Mouse (Mus musculus): ENCODE data around the gene Rho.

The Rho gene

DNA sequence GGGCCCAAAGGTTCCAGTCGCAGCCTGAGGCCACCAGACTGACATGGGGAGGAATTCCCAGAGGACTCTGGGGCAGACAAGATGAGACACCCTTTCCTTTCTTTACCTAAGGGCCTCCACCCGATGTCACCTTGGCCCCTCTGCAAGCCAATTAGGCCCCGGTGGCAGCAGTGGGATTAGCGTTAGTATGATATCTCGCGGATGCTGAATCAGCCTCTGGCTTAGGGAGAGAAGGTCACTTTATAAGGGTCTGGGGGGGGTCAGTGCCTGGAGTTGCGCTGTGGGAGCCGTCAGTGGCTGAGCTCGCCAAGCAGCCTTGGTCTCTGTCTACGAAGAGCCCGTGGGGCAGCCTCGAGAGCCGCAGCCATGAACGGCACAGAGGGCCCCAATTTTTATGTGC lies at the start of gene Rho:
Rho (plus strand) TSS at position 110 of the 400 bp plus-strand sequence.
- no peak for DNase-seq (ENCODE audit: low spot score in 2 of 2)

DNA sequence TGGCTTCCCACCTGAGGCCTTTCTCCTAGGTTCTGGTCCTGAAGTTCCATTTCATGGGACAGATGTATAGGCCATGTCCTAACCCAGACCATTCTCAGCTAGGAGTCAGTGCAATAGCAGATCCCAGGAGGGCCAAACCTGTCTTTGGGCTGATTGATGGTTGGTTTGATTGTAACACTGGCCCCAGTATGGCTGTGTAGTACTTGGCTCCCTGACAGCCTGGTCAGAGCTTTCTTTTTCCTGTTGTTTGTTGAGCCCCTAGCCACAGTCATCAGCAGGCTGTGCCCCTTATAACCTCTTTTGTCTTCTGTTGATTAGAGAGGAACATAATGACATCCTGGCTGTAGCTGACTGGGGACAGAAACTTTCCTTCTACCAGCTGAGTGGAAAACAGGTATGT lies 47.5 kb upstream of the Rho start:
- no peak for DNase-seq (ENCODE audit: low spot score in 2 of 2)

DNA sequence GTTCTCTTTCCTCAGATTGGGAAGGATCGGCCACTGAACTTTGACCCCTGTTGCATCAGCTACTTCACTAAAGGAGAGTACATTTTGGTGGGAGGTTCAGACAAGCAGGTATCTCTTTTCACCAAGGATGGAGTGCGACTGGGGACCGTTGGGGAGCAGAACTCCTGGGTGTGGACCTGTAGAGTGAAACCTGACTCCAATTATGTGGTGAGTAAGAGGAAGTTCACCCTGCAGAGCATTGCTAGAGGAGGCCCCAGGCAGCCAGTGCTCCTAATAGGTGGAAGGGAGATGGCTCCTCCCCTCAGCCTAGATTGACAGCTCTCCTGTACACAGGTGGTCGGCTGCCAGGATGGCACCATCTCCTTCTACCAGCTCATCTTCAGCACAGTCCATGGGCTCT lies 44.7 kb upstream of the Rho start:
- no peak for DNase-seq (ENCODE audit: low spot score in 2 of 2)

DNA sequence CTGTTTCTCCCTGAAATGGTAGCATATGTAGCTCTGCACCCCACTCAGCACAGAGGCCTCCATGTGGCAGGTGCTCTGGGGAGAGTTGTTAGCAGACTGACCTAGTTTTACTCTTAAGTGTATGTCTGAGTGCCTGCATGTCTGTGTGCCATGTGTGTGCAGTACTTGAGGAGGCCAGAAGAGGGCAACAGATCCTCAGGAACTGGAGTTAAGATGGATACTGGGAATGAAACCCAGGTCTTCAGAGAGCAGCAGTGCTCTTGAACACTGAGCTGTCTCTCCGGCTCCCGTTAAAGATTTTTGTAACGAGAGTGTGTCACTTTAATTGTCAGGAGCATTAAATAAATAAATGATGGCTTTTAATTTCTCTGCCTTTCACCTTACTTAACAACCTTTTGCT lies 43.3 kb upstream of the Rho start:
- peak in 1 of 2 experiments; percentile 17 for DNase-seq (ENCODE audit: low spot score in 2 of 2)

DNA sequence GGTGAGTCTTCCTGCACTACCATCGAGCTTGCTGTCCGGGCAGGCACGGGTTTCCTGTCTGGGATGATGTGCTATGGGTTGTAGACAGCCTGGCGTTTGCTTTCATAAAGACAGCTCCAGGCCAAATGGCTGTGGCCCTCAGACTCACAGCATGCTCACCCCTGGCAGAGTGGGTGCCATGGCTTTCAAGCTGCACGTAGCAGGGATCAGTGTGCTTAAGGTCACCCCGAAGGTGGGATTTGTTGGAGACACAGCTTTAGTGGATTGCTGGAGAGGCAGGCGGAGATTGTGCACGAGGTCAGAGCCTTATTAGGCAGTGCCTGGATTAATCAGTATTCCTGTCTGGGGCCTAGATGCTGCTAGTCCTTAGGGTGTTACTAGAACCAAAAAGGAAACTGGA lies 40.9 kb upstream of the Rho start:
- no peak for DNase-seq (ENCODE audit: low spot score in 2 of 2)

DNA sequence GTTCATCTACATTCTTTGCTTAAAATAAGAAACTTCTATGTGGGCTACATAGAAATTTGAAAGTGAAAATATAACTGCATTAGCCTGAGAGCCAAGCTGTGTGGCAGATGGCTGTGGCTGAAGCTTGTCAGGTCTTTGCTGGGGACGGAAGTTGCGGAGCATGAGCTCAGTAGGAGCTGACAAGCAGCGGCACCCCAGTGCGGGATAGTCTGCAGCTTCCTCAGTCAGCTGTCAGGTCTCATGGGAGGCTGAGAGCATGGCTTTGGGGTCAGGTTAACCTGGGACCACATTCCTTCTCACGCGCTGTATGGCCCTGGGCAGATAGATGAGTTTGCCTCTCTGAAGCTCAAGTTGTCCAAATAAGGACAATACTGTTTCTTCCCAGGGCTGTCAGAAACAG lies 40.5 kb upstream of the Rho start:
- DNase-seq (ENCODE audit: low spot score in 2 of 2), result no peak

DNA sequence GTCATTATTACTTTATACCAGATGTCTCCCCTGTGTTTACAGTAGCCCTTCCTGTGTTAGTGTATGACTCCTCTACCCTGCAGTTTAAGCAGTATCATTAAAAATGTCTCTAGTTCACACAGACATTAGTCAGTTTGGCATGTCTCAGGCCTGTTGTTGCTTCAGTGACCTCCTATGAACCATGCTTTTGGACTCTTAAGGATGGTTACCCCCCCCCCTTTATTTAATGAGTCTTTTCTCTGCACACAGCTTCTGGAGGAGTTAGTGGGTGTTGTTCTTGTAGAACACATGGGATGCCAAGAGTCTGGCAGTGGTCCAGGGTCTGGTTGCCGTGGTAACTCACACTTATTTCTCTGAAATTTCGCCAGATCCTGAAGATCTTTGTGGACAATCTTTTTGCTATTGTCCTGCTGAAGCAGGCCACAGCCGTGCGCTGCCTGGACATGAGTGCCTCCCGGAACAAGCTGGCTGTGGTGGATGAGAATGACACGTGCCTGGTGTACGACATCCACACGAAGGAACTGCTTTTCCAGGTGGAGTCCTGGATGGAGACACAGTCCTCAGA lies 40.0 kb upstream of the Rho start:
- no peak for DNase-seq (ENCODE audit: low spot score in 2 of 2)

DNA sequence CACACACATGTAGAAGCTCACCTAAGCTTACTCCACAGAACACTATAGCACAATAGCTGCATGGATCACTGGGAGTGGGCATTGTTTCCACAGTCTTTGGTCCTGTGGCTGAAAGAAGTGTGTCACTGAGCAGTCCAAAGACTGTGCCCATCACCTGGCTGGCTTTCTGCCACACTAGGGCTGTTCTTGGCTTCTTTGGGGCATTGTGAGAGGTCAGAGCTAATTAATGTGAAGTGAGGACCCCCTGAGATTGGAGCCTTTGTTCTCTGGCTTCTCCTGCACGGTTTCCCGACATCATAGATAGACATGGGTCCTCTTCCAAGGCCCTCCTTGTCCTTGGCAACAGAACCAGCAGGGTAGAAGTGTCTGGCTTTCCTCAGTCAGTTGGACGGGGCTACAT lies 39.2 kb upstream of the Rho start:
- DNase-seq (ENCODE audit: low spot score in 2 of 2), result no peak

DNA sequence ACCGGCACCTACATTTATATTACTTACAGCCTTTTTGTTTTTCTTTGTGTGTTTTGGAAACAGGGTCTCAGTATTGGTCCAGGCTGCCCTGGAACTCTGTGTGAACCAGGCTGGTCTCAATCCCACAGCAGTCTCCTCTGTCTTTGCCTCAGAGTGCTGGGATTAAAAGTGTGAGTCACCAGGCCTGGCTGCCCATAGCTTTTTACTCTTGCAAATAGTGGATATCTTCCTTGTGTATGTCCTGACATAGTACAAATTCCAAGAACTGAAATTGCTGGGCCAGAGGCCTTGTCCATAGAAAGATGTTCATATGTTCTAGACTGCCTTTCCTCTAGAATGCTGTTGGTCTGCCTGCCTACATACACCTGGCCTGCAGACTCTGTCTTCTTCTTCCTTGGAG lies 35.2 kb upstream of the Rho start:
- no peak for DNase-seq (ENCODE audit: low spot score in 2 of 2)

DNA sequence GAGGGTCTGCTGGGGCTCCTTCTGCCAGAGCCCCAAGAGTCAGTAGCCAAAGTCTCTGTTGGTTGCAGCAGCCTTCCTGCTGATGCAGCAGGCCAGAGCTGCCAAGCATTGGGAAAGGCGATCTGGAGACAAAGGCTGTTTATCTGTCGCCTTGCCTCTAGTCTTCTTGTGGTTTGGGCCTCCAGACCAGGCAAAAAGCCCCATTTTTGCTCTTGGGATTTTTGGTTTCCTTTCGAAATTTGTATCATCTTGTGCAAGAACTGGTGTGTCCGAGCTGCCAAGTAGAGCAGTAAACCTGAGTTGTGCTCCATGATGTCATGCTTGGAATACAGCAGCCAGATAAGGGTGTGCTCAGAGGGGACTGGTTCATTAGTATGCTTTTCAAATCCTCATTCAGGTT lies 34.4 kb upstream of the Rho start:
- DNase-seq (ENCODE audit: low spot score in 2 of 2), result no peak

DNA sequence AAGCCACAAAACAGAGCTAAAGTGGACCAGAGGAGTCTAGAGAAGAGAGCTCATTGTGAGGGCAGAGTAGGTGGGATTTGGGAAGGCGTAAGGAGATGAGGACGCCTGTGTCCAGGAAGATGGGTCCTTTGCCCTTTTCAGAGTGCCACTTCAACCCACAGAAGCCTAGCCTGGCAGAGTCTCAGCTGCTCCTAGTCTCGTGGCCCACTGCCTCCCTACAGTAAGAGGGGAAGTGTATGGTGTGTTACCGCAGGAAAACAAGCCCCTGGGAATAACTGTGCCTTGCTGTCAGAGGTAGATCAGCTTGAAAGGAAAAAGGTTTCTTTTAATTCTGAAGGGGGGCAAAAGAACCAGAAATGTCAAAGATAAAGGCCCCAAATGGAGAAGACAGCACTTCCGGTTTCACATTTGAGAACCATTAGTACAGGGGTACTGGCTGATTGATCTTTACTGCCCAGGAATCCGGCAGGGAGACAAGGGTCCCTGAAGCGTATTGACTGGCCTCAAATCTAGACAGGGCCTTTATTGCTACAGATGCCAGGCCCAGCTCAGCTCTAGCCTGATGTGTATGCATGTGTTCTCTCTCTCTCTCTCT lies 33.5 kb upstream of the Rho start:
- DNase-seq (ENCODE audit: low spot score in 2 of 2), result peak in 1 of 2 experiments; percentile 5

DNA sequence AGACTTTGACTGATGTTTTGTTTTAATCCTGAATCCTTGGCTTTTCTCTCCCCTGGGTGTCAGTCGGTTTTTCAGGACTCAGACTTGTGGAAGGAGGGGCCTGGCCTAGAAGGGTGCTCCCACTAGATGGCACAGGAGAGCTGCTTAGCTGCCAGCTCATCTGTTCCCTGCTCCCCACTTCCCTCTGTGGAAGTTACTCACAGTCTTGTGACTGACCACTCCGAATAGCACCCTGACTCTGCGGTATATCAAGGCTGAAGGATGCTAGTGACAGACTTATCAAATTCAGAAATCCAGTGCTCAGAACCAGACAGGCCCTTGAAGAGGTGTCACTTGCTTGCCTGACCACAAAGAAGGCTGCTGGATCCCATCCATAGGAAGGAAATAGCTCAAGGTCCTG lies 30.5 kb upstream of the Rho start:
- peak; percentile 5 to 41 for DNase-seq (ENCODE audit: low spot score in 2 of 2)

DNA sequence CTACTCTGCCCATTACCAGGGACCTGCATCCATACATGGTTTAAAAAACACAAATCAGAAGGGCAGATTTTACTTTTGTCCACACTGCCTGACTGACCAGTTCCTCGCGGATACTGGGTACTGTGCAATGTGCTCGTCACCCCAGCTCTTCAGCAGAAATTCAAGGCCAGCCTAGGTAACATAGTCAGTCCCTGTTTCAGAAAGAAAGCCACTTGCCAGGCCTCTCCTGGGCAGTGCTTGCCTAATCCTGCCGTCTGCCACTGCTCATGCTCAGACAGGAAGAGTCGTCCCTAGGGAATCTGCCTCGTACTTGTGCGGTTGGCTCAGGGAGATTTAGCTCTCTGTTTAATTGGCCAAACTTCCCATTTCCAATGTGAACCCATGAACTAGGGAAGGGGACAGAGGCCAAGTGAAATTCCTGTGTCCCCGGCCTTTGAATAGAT lies 30.0 kb upstream of the Rho start:
- DNase-seq (ENCODE audit: low spot score in 2 of 2), result no peak

DNA sequence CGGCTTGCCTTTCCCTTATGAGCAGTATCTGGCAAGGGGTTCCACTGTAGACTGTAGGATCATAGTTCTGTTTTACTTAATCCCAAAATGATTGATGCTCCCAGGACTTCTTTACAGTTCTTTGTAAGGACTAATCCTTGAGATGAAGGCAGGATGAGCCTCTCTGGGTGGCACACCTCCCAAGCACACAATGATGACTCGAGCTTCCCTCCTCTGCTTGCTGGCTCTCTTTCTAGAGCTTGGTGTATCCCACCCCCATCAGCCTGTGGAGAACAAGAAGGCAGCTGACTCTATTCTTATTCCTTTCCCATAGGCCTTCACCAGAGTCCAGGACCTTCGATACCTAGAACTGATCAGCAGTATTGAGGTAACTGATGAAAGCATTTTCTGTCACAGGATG lies 29.0 kb upstream of the Rho start:
- no peak for DNase-seq (ENCODE audit: low spot score in 2 of 2)

DNA sequence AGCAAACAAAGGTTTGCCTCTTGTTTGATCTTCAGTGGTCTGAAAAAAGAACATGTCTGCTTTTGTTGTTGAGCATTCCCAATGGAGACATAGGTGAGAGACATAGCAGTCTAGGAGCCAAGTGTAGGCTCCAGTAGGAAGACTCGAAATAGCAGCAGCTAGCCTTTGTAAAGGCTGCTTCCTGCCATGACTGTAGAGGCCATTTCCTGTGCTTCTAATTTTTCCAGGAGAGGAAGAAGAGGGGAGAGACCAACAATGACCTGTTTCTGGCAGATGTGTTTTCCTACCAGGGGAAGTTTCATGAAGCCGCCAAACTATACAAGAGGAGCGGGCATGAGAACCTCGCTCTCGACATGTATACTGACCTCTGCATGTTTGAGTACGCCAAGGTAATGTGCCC lies 26.0 kb upstream of the Rho start:
- no peak for DNase-seq (ENCODE audit: low spot score in 2 of 2)

DNA sequence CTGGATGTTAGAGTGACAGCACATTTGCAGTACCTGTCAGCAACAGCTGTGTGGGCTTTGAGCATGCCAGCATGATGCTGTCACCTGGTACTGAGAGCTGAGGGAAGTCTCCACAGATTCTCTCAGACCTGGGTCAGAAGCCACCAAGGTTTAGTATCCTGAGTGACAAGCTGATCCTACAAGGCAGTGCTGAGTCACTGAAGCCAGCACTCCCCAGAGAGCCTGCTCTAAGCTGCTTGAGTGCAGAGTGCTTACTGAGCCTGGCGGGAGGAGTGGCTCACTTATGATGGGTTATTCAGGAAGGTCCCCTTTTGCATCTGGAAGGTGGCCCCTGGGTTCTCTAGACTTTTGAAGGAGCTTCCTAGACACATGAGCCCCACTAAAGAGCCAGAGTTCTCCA lies 25.1 kb upstream of the Rho start:
- no peak for DNase-seq (ENCODE audit: low spot score in 2 of 2)

DNA sequence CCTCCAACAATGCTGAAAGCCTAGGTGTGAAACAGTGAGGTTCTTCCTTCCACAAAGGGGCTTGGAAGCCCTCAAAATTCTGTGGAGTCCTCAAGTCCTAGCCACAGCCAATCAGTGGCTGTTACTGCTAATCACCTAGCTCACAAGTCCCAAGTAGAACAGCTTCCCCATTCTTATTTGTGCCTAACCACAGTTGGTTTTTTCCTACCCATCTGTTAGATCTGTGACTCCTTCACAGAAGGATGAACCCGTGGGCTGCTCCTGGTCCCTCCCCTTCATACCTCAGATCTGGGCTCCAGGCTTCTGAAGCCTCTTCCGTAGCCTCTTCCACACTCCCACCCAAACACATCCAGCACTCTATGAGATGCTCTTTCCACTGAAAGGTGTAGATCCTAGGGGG lies 24.7 kb upstream of the Rho start:
- DNase-seq (ENCODE audit: low spot score in 2 of 2), result no peak

DNA sequence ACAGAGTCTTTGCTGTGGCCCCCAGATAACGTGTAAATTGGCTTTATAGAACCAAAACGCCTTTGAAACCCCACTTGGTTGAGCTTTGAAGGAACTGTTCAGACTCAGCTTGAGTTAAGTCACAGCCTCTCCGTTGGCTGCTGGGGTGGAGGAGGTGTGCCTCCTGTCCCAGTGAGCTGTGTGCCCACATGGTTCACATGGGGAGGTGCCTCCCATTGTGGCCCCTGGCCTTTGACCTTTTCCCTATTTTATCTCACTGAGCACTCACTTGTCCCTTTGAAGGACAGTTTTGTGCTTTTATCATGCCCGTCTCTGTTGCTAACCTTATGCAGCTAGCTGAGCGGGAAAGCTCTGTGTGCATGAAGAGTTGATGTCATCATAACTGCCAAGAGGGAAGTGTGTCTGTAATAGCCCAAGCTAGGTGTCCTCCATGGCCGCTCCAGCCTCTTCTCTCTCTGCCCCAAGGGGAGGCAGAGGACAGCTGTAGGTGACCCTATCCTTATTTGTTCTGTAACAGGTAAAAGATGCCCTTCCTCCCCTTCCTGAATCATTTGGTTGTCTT lies 23.0 kb upstream of the Rho start:
- DNase-seq (ENCODE audit: low spot score in 2 of 2), result no peak

DNA sequence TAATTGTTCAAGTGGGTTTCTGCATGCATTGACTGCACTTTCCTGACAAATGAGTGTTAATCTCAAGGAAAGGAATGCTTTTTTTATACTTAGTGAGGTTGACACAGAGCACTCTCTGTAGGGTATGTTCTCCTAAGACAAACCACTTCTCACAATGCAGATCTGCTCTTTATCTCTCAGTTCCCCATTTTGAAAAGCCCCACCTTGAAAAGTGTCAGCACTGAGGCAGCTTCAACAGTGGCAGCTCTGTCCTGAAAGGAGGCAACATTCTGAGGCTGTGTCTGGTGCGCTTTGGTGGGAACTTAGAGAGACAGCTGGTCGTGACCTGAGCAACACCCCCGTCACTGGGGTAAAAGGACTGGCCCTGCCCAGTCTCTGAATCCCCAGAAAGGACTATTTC lies 22.5 kb upstream of the Rho start:
- peak in 1 of 2 experiments; percentile 26 for DNase-seq (ENCODE audit: low spot score in 2 of 2)

DNA sequence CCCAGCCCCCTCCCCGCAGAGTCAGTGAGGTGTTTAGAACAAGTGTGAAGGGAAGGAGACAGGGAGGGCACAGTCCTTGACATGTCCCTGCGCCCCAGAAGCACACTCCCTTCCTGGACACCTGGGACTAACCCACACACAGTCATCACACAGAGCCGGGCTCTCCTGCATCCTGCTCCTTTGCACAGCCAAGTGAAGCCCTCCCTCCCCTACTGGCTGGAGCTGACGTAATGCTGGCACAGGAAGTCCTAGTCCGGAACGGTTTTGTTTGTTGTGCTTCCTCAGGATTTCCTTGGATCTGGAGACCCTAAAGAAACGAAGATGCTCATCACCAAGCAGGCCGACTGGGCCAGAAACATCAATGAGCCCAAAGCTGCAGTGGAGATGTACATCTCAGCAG lies 21.6 kb upstream of the Rho start:
- DNase-seq (ENCODE audit: low spot score in 2 of 2), result no peak

DNA sequence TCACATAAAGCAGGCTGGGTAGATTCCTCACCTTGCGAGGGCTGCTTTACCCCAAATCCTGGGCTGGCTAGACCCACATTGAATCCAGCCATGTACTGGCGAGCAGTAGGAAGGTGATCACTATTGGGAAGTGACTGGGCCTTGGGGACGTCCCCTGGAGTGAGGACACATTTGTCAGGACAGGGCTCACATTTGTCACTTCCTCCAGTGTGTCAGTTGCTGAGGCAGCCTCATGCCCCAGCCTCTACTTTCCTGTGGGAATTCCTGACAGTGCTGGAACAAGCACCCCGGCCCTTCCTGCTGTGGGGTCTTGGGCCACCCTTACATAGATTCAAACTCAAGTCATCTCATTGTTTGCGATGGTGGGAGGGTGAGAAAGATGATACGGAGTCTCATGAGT lies 19.8 kb upstream of the Rho start:
- DNase-seq (ENCODE audit: low spot score in 2 of 2), result no peak

DNA sequence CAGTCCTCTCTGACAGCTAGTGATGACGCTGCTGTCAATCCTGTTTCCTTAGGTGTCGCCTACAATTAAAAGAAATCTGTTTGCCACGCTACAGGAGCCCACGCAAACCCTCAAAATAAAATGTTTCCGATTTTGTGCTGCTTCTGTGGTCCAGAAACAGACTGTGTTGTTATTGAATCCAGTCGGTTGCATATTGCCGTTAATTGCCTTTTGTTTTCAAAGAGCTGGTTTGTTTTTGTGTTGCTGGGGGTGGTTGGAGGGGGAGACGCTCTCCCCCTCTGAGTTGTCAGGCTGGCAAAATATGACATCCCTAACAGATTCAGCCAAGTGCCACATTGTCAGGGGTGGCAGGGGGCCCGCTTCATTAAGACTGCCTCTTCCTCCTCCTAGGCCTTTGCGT lies 18.1 kb upstream of the Rho start:
- DNase-seq (ENCODE audit: low spot score in 2 of 2), result no peak

DNA sequence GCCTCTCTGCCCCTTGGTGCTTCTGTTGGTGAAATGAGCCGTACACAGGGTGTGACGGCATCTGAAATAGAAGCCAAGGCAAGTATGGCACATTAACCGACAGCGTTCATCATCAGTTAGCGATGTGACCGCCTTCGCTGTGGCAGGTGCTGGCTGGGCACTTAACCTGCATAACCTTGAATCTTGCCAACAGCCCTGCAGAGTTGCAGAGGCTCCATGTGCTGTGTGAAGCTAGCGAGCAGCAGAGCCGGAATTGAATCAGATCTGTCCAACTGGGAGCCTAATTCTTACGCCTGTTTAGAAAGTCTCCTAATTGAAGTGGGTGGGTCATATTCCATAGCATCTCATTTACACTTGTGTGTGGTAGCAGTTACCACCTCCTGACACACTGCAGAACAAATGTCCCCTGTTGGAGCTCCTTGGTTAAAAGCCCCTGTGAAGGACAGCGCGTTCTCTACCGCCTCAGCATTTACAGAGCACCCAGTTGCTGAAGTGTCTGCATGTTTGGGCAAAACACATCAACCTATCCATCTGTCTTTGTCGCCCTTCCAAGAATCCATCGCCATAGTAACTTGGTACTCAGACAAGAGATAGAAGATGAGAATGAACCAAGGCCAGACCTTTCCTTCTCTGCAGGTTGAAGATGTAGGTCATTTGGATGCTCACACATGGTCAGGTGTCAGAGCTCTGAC lies 16.9 kb upstream of the Rho start:
- DNase-seq (ENCODE audit: low spot score in 2 of 2), result no peak
